Mouse (Mus musculus) ES-Bruce4 (cell line): ENCODE results near the gene Muc20.

ENCODE experiments used
- CTCF ChIP-seq: IDR thresholded peaks from one replicate; pipeline ENCODE4 v1.8.1; 2011; ENCODE audit warnings: low read depth, low read length
- POLR2A ChIP-seq: IDR thresholded peaks from one replicate; pipeline ENCODE4 v1.8.1; 2011; ENCODE audit warnings: low read length; ENCODE audit not compliant: insufficient read depth

DNA sequence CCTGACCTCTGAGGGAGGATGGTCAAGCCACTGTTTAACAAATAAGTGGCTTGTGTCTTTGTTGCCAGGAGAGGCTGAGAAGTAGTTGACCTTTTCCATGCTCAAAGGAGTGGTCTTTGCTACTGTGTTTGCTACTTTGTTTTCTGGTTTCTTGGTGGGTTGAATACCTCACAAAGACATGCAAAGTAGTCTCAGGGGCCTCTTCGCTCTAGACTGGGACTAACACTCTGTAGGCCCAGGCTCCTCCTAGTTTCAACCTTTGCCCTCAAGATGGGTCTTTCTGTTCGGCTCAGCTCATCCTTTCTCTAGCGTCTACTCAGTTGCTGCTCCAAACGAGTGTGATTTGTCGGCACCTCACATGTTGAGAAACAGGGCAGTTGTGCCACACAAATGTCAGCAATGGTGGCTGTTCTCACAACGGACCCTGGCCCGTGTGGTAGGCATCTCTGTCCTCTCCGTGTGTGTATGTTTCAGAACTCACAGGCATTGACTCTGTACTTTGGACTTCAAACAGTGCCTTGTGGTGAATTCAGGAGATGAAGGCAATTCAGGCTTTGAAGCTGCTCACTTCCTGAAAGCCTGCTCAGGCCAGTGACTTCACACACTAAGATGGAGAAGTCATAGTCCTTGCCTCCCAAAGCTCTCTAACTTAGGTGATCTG lies 57.1 kb downstream of the Muc20 start:
- TF ChIP-seq CTCF = no peak
- no peak for TF ChIP-seq POLR2A
